Mouse (Mus musculus): ENCODE measurements around the gene Gipc1. TPM values are rescaled to one million over a fixed set of nuclear protein-coding genes. Genes with fewer than 3 reads are reported as not detected.

Gene Gipc1
- polyA plus RNA-seq (2017; shearing (Covaris generic)) = 10 to 100 TPM; 46.8 to 65.2 TPM

DNA sequence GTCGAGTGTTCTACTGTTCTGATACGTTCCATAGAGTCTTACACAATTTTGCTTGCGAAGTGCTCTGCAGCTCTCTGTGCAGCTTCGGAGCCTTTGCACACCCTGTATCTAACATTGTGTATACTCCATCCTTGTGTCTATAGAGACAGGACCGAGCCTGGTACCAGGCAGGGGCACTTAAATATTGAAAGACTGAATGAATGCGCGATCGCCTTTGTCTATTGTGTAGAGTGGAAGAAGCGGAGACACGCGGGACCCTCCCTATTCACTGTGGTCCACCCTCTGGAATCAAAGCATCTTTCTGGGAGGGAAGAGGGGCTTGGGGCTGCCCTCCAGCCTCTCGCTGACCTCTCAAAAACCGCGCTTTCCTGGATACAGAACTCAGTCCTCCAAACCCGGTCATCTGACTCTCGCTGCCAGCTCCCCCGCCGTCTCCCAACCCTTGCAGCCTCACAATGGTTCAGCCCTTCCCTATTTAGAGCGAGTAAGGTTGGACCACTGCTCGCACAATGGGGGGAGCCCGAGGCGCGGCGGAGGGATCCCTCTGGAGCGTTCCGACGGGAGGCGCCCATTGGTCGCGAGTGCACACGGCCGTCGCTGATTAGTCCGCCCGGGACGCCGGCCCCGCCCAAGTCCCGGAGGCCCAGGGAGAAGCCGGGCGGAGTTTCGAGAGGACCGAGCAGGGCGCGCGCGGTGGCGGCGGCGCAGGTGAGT, at the start of gene Gipc1:
Gene Gipc1 (plus strand): TSS at position 648 of the 714 bp plus-strand sequence.

DNA sequence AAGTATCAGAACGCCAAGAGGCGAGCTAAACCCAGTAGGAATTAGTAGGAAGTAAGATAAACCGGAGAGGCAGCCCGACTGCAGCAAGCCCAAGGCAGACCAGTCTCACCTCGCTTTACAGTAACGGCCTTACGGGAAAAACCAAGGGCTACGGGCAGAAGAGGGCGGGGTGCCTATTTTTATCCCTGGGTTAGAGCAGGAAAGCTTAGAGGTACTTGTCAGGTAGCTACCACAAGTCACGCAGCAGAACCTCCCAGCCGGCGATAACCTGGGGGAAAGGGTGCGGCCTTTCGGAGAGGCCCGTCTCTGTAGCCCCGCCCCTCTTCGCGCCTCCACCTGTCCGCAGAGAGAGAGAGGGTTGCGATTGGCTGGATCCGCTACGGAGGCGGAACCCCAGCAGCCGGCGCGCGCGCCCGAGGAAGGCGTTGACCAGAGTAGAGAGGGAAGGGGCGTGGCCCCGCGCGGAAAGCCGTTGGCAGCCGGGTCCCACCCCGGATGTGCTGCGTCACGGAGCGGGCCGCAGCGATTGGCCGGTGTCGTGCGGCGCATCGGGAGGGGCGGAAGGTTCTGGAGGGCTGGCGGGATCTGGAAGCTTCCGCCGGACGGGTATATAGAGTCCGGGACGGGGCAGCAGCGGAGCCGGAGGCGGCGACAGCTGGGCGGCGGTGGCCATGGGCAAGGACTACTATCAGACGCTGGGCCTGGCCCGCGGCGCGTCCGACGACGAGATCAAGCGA, 44.6 kb upstream of the Gipc1 start, which contains the start of the genes Tecr and Dnajb1:
Gene Tecr (minus strand): TSS at position 311 of the 737 bp plus-strand sequence.
Gene Dnajb1 (plus strand): TSS at position 533 of the 737 bp plus-strand sequence.

GRCm38 (mm10) chr8:83665969-83666865, 13.7 kb downstream of the Gipc1 start, which contains the start of gene Ptger1:
Gene Ptger1 (plus strand): TSS chr8:83666678.

DNA sequence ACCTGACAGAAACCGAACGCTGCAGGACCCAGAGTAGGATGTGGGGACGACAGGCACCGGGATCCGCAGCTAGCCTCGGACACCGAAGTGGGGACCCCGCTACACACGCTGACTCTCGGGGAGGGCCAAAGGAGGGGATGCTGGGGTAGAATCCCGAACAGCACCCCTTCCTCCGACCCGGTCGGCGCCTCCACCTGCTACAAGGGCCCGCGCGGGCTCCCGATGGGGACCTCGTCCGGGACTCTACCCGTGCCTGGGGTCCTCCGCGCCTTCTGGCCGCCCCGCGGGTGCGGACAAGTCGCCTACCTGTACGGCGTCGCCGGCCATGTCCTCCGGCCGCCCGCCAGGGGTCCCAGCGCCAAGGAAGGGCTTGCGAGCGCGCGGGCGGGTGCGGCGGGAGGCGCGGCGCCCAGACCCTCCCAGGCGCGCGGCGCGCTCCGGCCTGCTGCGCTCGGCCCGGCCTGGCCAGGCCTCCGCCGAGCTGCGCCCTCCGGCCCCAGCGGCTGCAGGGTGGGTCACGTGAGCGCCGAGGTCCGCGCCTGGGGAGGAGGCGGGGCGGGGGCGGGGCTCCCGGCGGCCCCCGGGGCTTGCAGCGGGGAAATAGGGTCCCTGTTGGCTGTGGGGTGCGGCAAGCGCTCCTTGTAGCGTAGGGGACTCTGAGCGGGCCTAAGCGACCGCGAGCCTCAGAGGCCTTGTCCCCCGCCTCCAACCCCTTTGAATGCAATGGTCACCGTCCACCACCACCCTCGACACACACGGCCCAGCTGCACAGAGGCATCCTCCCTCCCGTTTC, 46.4 kb downstream of the Gipc1 start, which contains the start of gene Pkn1:
Gene Pkn1 (minus strand): TSS at position 519 of the 793 bp plus-strand sequence.

Other genes starting within 250 kb of the Gipc1 start
- 10 to 100 TPM; 28.4 to 38.1 TPM for gene Scoc, start 194.3 kb upstream of the Gipc1 start, polyA plus RNA-seq (2017; shearing (Covaris generic))
- gene Olfr370, start 116.9 kb upstream of the Gipc1 start, polyA plus RNA-seq (2017; shearing (Covaris generic)) = 1 to 10 TPM in 1 of 2 experiments, under 1 TPM in 1; 0.11 to 2.4 TPM
- gene Ndufb7, start 86.0 kb upstream of the Gipc1 start, polyA plus RNA-seq (2017; shearing (Covaris generic)) = 100 to 1,000 TPM; 224 to 230 TPM
- 100 to 1,000 TPM; 401 to 437 TPM for gene Tecr, start 44.7 kb upstream of the Gipc1 start, polyA plus RNA-seq (2017; shearing (Covaris generic))
- gene Dnajb1, start 44.5 kb upstream of the Gipc1 start, polyA plus RNA-seq (2017; shearing (Covaris generic)) = 100 to 1,000 TPM; 129 to 258 TPM
- 1 to 10 TPM; 2.8 to 4.2 TPM for gene Ptger1, start 14.0 kb downstream of the Gipc1 start, polyA plus RNA-seq (2017; shearing (Covaris generic))
- 100 to 1,000 TPM; 161 to 188 TPM for gene Pkn1, start 46.5 kb downstream of the Gipc1 start, polyA plus RNA-seq (2017; shearing (Covaris generic))
- 100 to 1,000 TPM; 166 to 196 TPM for gene Ddx39, start 62.5 kb downstream of the Gipc1 start, polyA plus RNA-seq (2017; shearing (Covaris generic))
- 100 to 1,000 TPM; 424 to 617 TPM for gene Adgre5, start 88.6 kb downstream of the Gipc1 start, polyA plus RNA-seq (2017; shearing (Covaris generic))
- gene Adgrl1, start 247.4 kb downstream of the Gipc1 start, polyA plus RNA-seq (2017; shearing (Covaris generic)) = 1 to 10 TPM; 6.8 to 8.2 TPM